In the genomic region with DNA sequence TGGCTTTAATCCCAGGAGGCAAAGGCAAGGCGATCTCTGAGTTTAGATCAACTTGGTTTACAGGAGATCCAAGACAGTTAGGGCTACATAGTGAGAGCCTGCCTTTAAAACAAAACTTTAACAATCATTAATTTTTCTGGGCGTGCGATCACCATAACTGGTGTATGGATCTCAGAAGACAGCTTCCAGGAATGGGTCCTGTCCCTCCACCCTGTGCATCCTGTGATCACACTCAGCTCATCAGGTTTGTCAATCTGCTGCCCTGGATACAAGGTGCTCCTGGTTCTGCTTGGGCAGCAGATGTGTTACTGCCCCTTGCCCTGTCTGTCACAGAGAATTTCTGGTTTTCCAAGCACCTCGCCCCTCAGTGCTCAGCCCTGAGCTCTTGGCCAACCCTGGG, we compare ENCODE assay signal across 2 mouse cellular contexts.
TF ChIP-seq lines count a peak whose summit lies in the region.

No protein-coding gene starts in this region.

TF ChIP-seq in MEL, 35 proteins besides CTCF, POLR2A, EP300 and RAD21:
- no peak for TF ChIP-seq MYB (IDR thresholded peaks at IDR 0.05; ENCODE audit: low read depth, low read length)
- TF ChIP-seq KAT2A (conservative IDR thresholded peaks at IDR 0.05; ENCODE audit: low read depth, low read length), result no peak
- no peak for TF ChIP-seq ETS1 (IDR thresholded peaks at IDR 0.05; ENCODE audit: low read depth, low read length)
- no peak for TF ChIP-seq NELFE (IDR thresholded peaks at IDR 0.05; ENCODE audit: low read depth, low read length)
- no peak for TF ChIP-seq CHD1 (IDR thresholded peaks at IDR 0.05; ENCODE audit: low read depth, low read length)
- no peak for TF ChIP-seq MAX (IDR thresholded peaks at IDR 0.05; ENCODE audit: low read length)
- no peak for TF ChIP-seq HCFC1 (IDR thresholded peaks at IDR 0.05; ENCODE audit: low read depth, low read length)
- no peak for TF ChIP-seq TAL1 (IDR thresholded peaks at IDR 0.05; ENCODE audit: low read length)
- TF ChIP-seq SIN3A (IDR thresholded peaks at IDR 0.05; ENCODE audit: low read length), result no peak
- no peak for TF ChIP-seq TCF12 (IDR thresholded peaks at IDR 0.05; ENCODE audit: low read depth, low read length)
- TF ChIP-seq POLR2AphosphoS5 (IDR thresholded peaks at IDR 0.05; ENCODE audit: borderline replicate concordance, low read depth, low read length), result no peak
- TF ChIP-seq POLR2AphosphoS2 (IDR thresholded peaks at IDR 0.05; ENCODE audit: low read length), result no peak
- TF ChIP-seq ZNF384 (IDR thresholded peaks at IDR 0.05; ENCODE audit: low read depth, low read length), result no peak
- TF ChIP-seq MYC (IDR thresholded peaks at IDR 0.05; ENCODE audit: low read depth, low read length), result no peak
- no peak for TF ChIP-seq ELF1 (IDR thresholded peaks at IDR 0.05; ENCODE audit: low read depth, low read length)
- no peak for TF ChIP-seq E2F4 (IDR thresholded peaks at IDR 0.05; ENCODE audit: borderline replicate concordance, low read depth, low read length)
- TF ChIP-seq ZMIZ1 (IDR thresholded peaks at IDR 0.05; ENCODE audit: low read depth, low read length), result no peak

TF ChIP-seq in myocyte, 11 proteins besides CTCF, POLR2A, EP300 and RAD21:
- TF ChIP-seq MAX (IDR thresholded peaks at IDR 0.05; ENCODE audit: low read depth) (no peak), MYOD1 (IDR thresholded peaks at IDR 0.05; ENCODE audit: control insufficient read depth in 1 of 3, insufficient read length in 2 of 3, low read depth in 2 of 3) (no peak), REST (IDR thresholded peaks at IDR 0.05; ENCODE audit: insufficient read depth, insufficient read length) (no peak), SRF (IDR thresholded peaks at IDR 0.05; ENCODE audit: control insufficient read depth, insufficient read length, low read depth) (no peak)
